Mouse (Mus musculus) myocyte (in vitro differentiated cells): ENCODE measurements around the gene Cap2.

Experiments used
- MAX ChIP-seq: IDR thresholded peaks from one replicate; pipeline ENCODE4 v1.6.1; 2011; ENCODE audit warnings: low read depth, mild to moderate bottlenecking, control low read depth
- POLR2A ChIP-seq: IDR thresholded peaks from one replicate; pipeline ENCODE4 v1.6.1; 2011; ENCODE audit warnings: low read depth, mild to moderate bottlenecking, control low read depth, moderate library complexity; ENCODE audit not compliant: insufficient read length
- POLR2AphosphoS2 ChIP-seq: IDR thresholded peaks from one replicate; pipeline ENCODE4 v1.6.1; 2011; ENCODE audit warnings: low read depth, control low read depth; ENCODE audit not compliant: insufficient read length
- TCF3 ChIP-seq: IDR thresholded peaks from one replicate; pipeline ENCODE4 v1.6.1; 2011; ENCODE audit warnings: low read depth, control low read depth; ENCODE audit not compliant: insufficient read length
- USF1 ChIP-seq: IDR thresholded peaks from one replicate; pipeline ENCODE4 v1.6.1; 2011; ENCODE audit warnings: low read depth, mild to moderate bottlenecking, control low read depth, moderate library complexity

DNA sequence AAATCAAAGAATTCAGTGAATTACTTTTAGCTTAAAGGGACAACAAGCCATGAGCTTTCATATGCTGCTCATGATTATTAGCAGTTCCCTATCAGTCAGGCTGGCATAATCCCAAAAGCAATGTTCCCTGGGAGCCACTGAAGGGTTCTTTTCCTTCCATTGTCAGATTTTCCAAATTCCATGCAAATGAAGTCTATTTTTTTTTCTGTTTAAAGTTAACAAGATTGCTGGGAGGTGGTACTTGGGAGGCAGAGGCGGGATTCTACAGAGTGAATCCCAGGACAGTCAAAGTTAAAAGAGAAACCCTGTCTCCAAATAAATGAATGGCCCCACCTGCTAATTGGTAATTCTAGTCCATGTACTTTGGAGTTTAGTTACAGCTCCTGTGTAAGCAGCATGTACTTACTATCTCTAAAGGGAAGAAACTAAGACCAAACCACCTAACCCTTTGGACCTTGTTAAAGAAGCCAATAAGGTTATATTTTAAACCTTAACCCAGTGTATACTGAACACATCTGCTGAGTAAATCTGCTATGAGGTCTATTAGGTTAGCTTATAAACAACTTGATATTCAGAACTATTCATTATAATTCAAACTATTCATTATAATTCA lies 193.8 kb downstream of the Cap2 start:
- no peak for TF ChIP-seq TCF3
- no peak for TF ChIP-seq POLR2A
- no peak for TF ChIP-seq POLR2AphosphoS2
- TF ChIP-seq USF1: no peak
- TF ChIP-seq MAX: no peak
